Mouse (Mus musculus) forebrain, embryonic 13.5 days (tissue): ENCODE results near the gene Itgb7. TPM values are rescaled to one million over a fixed set of nuclear protein-coding genes. Genes with fewer than 3 reads are reported as not detected.

Experiments
- ATAC-seq: fragments of 200-750 bp; cut with Nextera tagmentation; 2 replicates; pipeline ENCODE4 v1.8.0; 2017
- H3K27ac ChIP-seq: fragments of 300-500 bp; sonication (generic); 2 replicates; pipeline ENCODE4 v1.5.1; 2015; ENCODE audit warnings: inconsistent platforms, mild to moderate bottlenecking, moderate library complexity
- H3K27me3 ChIP-seq: fragments of 300-500 bp; sonication (generic); 2 replicates; pipeline ENCODE4 v1.6.1; 2015; ENCODE audit warnings: mild to moderate bottlenecking, inconsistent platforms
- H3K36me3 ChIP-seq: fragments of 300-500 bp; sonication (generic); 2 replicates; pipeline ENCODE4 v1.6.1; 2015; ENCODE audit warnings: mild to moderate bottlenecking, inconsistent platforms; ENCODE audit not compliant: poor library complexity, severe bottlenecking
- H3K4me1 ChIP-seq: fragments of 300-500 bp; sonication (generic); 2 replicates; pipeline ENCODE4 v1.6.1; 2015; ENCODE audit warnings: inconsistent platforms
- H3K4me2 ChIP-seq: fragments of 300-500 bp; sonication (generic); 2 replicates; pipeline ENCODE4 v1.6.1; 2015; ENCODE audit warnings: inconsistent platforms, mild to moderate bottlenecking, moderate library complexity
- H3K4me3 ChIP-seq: fragments of 300-500 bp; sonication (generic); 2 replicates; pipeline ENCODE4 v1.5.1; 2015; ENCODE audit warnings: mild to moderate bottlenecking, inconsistent platforms
- H3K9ac ChIP-seq: fragments of 300-500 bp; sonication (generic); 2 replicates; pipeline ENCODE4 v1.6.1; 2015; ENCODE audit warnings: mild to moderate bottlenecking, inconsistent platforms
- H3K9me3 ChIP-seq: fragments of 300-500 bp; sonication (generic); replicated peaks from 2 replicates; pipeline ENCODE4 v1.6.1; 2016; ENCODE audit warnings: inconsistent platforms
- WGBS: fragments of 180-500 bp; shearing (Covaris S2); methylation state at CpG from one replicate; pipeline ENCODE4 v1.1.7; 2015; 5-methylcytosine and 5-hydroxymethylcytosine counted together
- polyA plus RNA-seq: library from polyadenylated mRNA; unstranded; fragments of >200 nt; fragmentation: Nextera tagmentation; extraction: Ambion mirVana; gene quantifications from 2 replicates; pipeline ENCODE4 v1.2.1, GENCODE M21; 2015

The Itgb7 gene
- polyA plus RNA-seq, 1 experiment from 2014 or later = 0.32 TPM

- Histone ChIP-seq H3K27me3 (no peaks in the 10 kb centered on the region), H3K4me1 (no peaks in the 10 kb centered on the region), H3K9ac (no peak overlapping the region), H3K4me3 (no peak overlapping the region), H3K4me2 (no peak overlapping the region), H3K27ac (no peak overlapping the region), H3K9me3 (no peaks in the 10 kb centered on the region), H3K36me3 (peaks cover 58% of the 10 kb centered on the region)
- ATAC-seq = 0 out of 2 replicates have a peak, but pooled peaks have one; percentile 13
- 89% methylated on average over 16 of the region's 16 CpGs for WGBS
Observed at GRCm38 (mm10) chr15:102216459-102217228, 15.1 kb downstream of the Itgb7 start.

GRCm38 (mm10) chr15:102215624-102216023 lies 16.1 kb downstream of the Itgb7 start:
- Histone ChIP-seq H3K27me3 (no peaks in the 10 kb centered on the region), H3K4me1 (no peaks in the 10 kb centered on the region), H3K36me3 (peaks cover 66% of the 10 kb centered on the region), H3K9ac (no peak overlapping the region), H3K27ac (no peak overlapping the region), H3K9me3 (no peaks in the 10 kb centered on the region), H3K4me3 (no peak overlapping the region), H3K4me2 (no peak overlapping the region)
- 78% methylated on average over 6 of the region's 6 CpGs for WGBS
- no peak for ATAC-seq

DNA sequence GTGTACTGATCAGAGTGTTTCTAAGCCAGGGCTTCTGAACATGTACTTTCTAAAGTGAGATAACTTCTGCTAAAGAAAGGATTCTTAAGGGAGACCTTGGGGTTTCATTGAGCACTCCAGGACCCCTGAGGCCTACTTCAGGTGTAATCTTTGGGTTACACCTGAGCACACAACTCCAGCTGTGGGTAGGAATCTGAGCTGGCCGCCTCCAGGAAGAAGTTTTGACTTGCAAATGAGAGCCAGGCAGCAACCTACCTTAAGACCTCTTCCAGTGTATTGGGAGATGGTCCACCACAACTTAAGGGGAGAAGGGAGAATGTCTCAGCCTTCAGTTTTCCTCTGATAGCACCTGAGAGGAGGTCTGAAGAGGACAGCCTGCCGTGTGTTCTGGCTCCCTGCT lies 17.6 kb downstream of the Itgb7 start:
- H3K4me3 ChIP-seq = no peak overlapping the region
- peaks cover 81% of the 10 kb centered on the region for H3K36me3 ChIP-seq
- H3K27me3 ChIP-seq = no peaks in the 10 kb centered on the region
- H3K4me2 ChIP-seq = no peak overlapping the region
- no peaks in the 10 kb centered on the region for H3K4me1 ChIP-seq
- 45% methylated on average over 2 of the region's 2 CpGs for WGBS
- no peak overlapping the region for H3K27ac ChIP-seq
- no peaks in the 10 kb centered on the region for H3K9me3 ChIP-seq
- no peak overlapping the region for H3K9ac ChIP-seq
- ATAC-seq = no peak

- WGBS = 89% methylated on average over 6 of the region's 6 CpGs
- H3K36me3 ChIP-seq = peaks cover 94% of the 10 kb centered on the region
Observed at GRCm38 (mm10) chr15:102211895-102212294, 19.8 kb downstream of the Itgb7 start.

DNA sequence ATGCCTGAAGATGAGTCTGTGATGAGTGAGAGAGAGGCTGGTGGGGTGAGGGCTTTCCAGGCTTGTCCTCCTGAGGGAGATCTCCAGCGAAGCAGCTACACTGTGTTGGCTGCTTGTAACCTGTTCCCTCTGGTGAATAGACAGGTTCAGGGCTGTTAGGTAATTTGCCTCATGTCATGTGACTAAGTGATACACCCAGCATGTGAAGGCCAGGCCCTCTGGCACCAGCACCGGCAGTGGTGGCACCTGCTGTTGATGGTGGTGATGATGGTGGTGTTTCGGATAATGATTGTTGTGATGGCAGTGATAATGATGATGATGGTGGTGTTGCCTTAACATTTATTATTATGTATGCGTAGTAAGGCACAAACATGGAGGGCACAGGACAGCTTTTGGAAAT lies 20.9 kb downstream of the Itgb7 start:
- no peak for ATAC-seq

More at GRCm38 (mm10) chr15:102211895-102212294, 19.8 kb downstream of the Itgb7 start:
- ATAC-seq = no peak
- Histone ChIP-seq H3K9ac (no peak overlapping the region), H3K4me2 (no peak overlapping the region), H3K4me1 (peaks cover 11% of the 10 kb centered on the region), H3K27ac (no peak overlapping the region), H3K9me3 (no peaks in the 10 kb centered on the region), H3K27me3 (no peaks in the 10 kb centered on the region), H3K4me3 (no peak overlapping the region)

DNA sequence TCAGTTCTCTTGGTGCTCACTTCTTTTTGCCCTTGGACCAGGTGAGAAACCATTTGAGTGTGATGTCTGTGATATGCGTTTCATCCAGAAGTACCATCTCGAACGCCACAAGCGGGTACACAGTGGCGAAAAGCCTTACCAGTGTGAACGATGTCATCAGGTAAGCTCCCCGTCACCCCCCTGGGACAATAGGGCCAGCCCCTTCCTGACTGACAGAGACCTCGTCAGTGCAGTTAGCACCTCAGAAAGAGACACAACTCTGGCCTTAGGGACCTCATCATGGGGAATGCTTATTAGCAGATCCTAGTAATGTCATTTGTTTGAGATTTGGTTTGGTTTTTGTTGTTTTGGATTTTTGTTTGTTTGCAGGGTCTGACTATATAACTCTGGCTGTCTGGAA lies 22.6 kb downstream of the Itgb7 start:
- H3K27ac ChIP-seq = no peak overlapping the region
- no peak overlapping the region for H3K4me3 ChIP-seq
- peaks cover 37% of the 10 kb centered on the region for H3K4me1 ChIP-seq
- no peak overlapping the region for H3K9ac ChIP-seq
- H3K27me3 ChIP-seq = no peaks in the 10 kb centered on the region
- H3K9me3 ChIP-seq = no peaks in the 10 kb centered on the region
- 87% methylated on average over 8 of the region's 8 CpGs for WGBS
- H3K4me2 ChIP-seq = no peak overlapping the region
- no peak for ATAC-seq
- peaks cover 85% of the 10 kb centered on the region for H3K36me3 ChIP-seq

More for the DNA sequence above, 20.9 kb downstream of the Itgb7 start:
- H3K4me1 ChIP-seq = peaks cover 21% of the 10 kb centered on the region
- no peak overlapping the region for H3K27ac ChIP-seq
- H3K27me3 ChIP-seq = no peaks in the 10 kb centered on the region
- no peaks in the 10 kb centered on the region for H3K9me3 ChIP-seq
- H3K9ac ChIP-seq = no peak overlapping the region
- peaks cover 93% of the 10 kb centered on the region for H3K36me3 ChIP-seq
- H3K4me3 ChIP-seq = no peak overlapping the region
- no peak overlapping the region for H3K4me2 ChIP-seq
- WGBS = 94% methylated on average over 4 of the region's 4 CpGs

- no peak for ATAC-seq
- no peak overlapping the region for H3K9ac ChIP-seq
- peaks cover 75% of the 10 kb centered on the region for H3K36me3 ChIP-seq
- H3K4me2 ChIP-seq = no peak overlapping the region
- H3K4me3 ChIP-seq = no peak overlapping the region
- no peaks in the 10 kb centered on the region for H3K27me3 ChIP-seq
- H3K4me1 ChIP-seq = peaks cover 37% of the 10 kb centered on the region
- no peaks in the 10 kb centered on the region for H3K9me3 ChIP-seq
- no peak overlapping the region for H3K27ac ChIP-seq
- WGBS = 90% methylated on average over 9 of the region's 9 CpGs
Observed at GRCm38 (mm10) chr15:102208092-102208561, 23.6 kb downstream of the Itgb7 start.

DNA sequence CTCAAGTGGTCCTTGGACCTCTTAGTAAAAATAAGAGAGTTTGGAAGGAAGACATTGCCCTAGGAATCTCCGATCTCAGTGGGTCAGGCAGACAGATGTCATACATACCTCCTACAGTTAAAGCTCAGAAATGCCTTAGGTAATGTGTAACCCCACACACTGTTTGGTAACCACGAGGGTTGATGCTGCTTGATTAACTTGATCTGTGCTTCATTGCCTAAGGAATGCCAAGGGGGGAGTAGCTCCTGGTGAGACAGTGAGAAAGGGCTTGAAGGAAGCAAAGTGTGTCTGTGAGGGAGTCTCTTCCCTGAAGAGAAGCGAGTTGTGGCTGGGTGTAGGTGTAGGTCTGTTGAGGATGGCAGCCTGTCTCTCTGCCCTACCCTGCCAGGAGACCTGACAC lies 24.4 kb downstream of the Itgb7 start:
- no peaks in the 10 kb centered on the region for H3K9me3 ChIP-seq
- no peak overlapping the region for H3K4me3 ChIP-seq
- H3K36me3 ChIP-seq = peaks cover 68% of the 10 kb centered on the region
- H3K27ac ChIP-seq = no peak overlapping the region
- H3K4me1 ChIP-seq = peaks cover 43% of the 10 kb centered on the region
- no peaks in the 10 kb centered on the region for H3K27me3 ChIP-seq
- WGBS = 83% methylated on average over 3 of the region's 3 CpGs
- H3K9ac ChIP-seq = 0 out of 2 replicates have a peak overlapping the region, but pooled peaks have one; percentile 34
- no peak for ATAC-seq
- H3K4me2 ChIP-seq = peak overlapping the region; percentile 5; the same call in 1 of the 2 replicates

DNA sequence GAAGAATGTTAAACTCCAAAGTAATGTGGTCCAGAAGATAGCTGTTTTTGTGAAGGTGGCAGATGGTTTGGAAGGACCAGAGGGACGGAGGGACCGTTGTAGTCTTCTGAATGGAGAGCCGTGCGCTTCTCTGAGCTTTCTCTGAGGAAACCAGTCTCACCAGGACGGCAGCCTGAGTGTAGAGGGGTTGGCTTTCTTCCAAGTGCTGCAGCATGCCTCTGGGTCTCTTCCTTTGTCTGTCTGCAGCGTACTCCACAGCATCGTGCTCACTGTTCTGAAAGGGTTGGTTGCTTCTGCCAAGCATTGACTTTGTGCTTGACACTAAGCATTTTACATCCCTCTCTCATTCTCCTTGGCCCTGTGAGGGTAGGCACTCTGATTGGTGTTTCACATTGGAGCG lies 26.0 kb downstream of the Itgb7 start:
- ATAC-seq = peak; percentile 28; the same call in 1 of the 2 replicates
- no peaks in the 10 kb centered on the region for H3K27me3 ChIP-seq
- H3K9me3 ChIP-seq = no peaks in the 10 kb centered on the region
- H3K27ac ChIP-seq = peak overlapping the region; percentile 99
- peak overlapping the region; percentile 73 for H3K4me2 ChIP-seq
- 25% methylated on average over 8 of the region's 8 CpGs for WGBS
- H3K4me1 ChIP-seq = peaks cover 45% of the 10 kb centered on the region
- peak overlapping the region; percentile 80 for H3K4me3 ChIP-seq
- peaks cover 54% of the 10 kb centered on the region for H3K36me3 ChIP-seq
- peak overlapping the region; percentile 92 for H3K9ac ChIP-seq

DNA sequence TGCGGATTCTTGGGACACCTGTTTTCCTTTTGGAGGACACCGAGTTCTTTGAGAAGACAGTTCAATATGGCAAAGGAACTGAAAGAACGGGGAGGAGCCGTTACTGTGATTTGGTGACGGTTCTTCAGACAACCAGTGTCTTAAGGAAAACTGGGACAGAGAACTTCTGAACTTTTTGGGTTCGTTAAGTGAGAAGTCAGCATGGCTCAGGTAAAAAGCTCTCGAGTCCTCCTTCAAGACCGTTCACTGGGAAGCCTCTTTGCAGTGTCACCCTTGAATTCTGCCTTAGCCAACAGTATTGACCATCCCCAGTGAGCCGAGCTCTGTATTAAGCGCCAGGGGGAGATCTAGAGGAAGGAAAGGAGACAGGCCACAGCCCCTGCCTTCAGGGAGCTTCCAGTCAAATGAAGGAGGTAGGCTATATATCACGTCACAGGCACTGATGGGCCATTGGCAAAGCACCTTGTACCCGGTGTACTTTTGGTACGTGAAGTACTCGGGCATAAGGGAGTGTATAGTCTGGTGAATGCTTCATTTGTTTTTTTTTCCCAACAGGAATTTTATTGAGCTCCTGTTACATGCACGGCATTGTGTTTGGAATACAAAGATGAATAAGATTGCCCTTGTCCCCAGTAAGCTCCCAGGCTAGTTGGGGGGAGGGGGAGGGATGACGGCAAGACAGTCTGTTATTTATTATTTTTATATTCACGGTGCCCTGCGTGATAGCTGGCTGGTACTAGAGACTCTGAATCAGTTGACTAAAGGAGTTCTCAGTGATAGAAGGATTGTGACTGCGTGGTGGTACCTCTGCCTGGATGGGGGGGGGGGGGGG lies 26.9 kb downstream of the Itgb7 start, which contains the start of gene Csad:
Gene Csad, minus strand, starts transcription at position 51 of the 832 bp plus-strand sequence.
- Histone ChIP-seq H3K9ac (peak within 1 kb of the TSS; percentile 92), H3K4me2 (peak within 1 kb of the TSS; percentile 73), H3K4me3 (peak within 1 kb of the TSS; percentile 80), H3K9me3 (no peaks in the 10 kb centered on the region), H3K4me1 (peaks cover 45% of the 10 kb centered on the region), H3K27ac (peak within 1 kb of the TSS; percentile 99), H3K27me3 (no peaks in the 10 kb centered on the region), H3K36me3 (peaks cover 50% of the 10 kb centered on the region)
- WGBS = 51% methylated on average over 19 of the region's 19 CpGs
- no peak for ATAC-seq

DNA sequence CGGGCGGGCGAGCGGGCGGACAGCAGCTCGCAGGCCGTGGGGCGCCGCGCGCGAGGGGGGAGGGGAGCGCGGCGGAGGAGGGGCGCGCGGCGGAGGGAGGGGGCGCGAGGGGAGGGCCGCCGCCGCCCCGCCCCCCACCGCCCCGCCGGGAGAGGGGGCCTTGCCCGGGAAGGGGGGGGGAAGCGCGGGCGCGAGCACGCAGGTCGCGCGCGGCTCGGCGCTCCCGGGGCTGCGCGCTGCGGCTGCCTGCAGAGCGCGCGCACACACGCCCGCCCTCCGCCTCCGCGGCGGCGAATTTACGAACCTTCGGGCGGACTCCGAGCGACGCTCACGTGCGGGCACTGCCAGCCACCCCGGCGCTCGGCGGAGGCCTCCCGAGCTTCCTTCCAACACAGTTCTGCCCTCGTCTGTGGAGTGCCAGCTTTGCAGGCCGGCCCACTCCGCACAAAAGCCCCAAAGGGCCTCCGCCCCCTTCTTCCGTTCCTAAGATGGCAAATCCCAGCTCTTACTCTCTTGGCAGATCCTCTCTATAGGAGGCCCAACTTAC lies 27.8 kb downstream of the Itgb7 start:
- Histone ChIP-seq H3K27me3 (no peaks in the 10 kb centered on the region), H3K9ac (peak overlapping the region; percentile 92), H3K27ac (peak overlapping the region; percentile 99), H3K4me3 (peak overlapping the region; percentile 80), H3K4me2 (peak overlapping the region; percentile 73), H3K4me1 (peaks cover 45% of the 10 kb centered on the region), H3K9me3 (no peaks in the 10 kb centered on the region), H3K36me3 (peaks cover 40% of the 10 kb centered on the region)
- peak; percentile 52 for ATAC-seq
- WGBS = 1% methylated on average over 21 of the region's 72 CpGs
